8 mouse cellular contexts compared by ENCODE assay signal in genomic region chrX:145848937-145849783, GRCm38 (mm10).
DNase-seq lines count a peak whose midpoint lies in the region; ATAC-seq and TF ChIP-seq lines count a peak whose summit lies in the region.

No protein-coding gene starts in this region.

- no peak overlapping the region for H3K9ac ChIP-seq in MEL (ENCODE audit: control insufficient read depth, low read depth, low read length, poor library complexity, severe bottlenecking)
- H3K9ac ChIP-seq in hindbrain, embryonic 15.5 days, result no peak overlapping the region

- DNase-seq in adrenal gland, adult (ENCODE audit: inconsistent age in 2 of 2, low spot score in 1 of 2), result peak; percentile 17 to 42
- DNase-seq in adrenal gland, postnatal 4 days (ENCODE audit: low spot score in 2 of 2), result no peak
- peak; percentile 7 for DNase-seq in MEL (ENCODE audit: low read depth, low spot score)
- peak; percentile 36 to 57 for DNase-seq in left cerebral cortex, postnatal 10 days (ENCODE audit: extremely low spot score in 1 of 2, low spot score in 2 of 2)
- DNase-seq in right cerebral cortex, adult 2 months (ENCODE audit: low spot score in 2 of 2), result peak; percentile 2
- DNase-seq in thymus, adult 2 months, result no peak

- TF ChIP-seq EP300 in MEL (IDR thresholded peaks at IDR 0.05; ENCODE audit: low read depth in 1 of 2, low read length in 2 of 2), result no peak

- H3K27me3 ChIP-seq in MEL (ENCODE audit: control insufficient read depth in 1 of 2, insufficient read depth in 2 of 2, low read length in 2 of 2), result no peaks in the 10 kb centered on the region
- no peaks in the 10 kb centered on the region for H3K27me3 ChIP-seq in hindbrain, embryonic 15.5 days
- H3K27me3 ChIP-seq in thymus, adult 2 months (ENCODE audit: control insufficient read depth, insufficient read depth, low read length), result no peaks in the 10 kb centered on the region

- H3K9me3 ChIP-seq in MEL (replicated peaks; ENCODE audit: insufficient read depth, low read length), result no peaks in the 10 kb centered on the region
- no peaks in the 10 kb centered on the region for H3K9me3 ChIP-seq in hindbrain, embryonic 15.5 days

- TF ChIP-seq POLR2A in MEL (IDR thresholded peaks at IDR 0.05; ENCODE audit: control insufficient read depth in 1 of 2, insufficient read depth in 1 of 2, low read depth in 1 of 2, low read length in 2 of 2, poor library complexity in 1 of 2), result no peak
- no peak for TF ChIP-seq POLR2A in thymus, adult 2 months (IDR thresholded peaks at IDR 0.05; ENCODE audit: control insufficient read depth, extremely low read depth, insufficient read depth, low read length, poor library complexity)

- no peaks in the 10 kb centered on the region for H3K36me3 ChIP-seq in MEL (ENCODE audit: control insufficient read depth in 1 of 2, insufficient read depth in 2 of 2, low read length in 2 of 2)
- no peaks in the 10 kb centered on the region for H3K36me3 ChIP-seq in hindbrain, embryonic 15.5 days
- H3K36me3 ChIP-seq in thymus, adult 2 months (ENCODE audit: control insufficient read depth, insufficient read depth, low read length), result no peaks in the 10 kb centered on the region

- WGBS in hindbrain, embryonic 15.5 days, result 56% methylated on average over 13 of the region's 13 CpGs
- WGBS in thymus, adult 2 months, result 59% methylated on average over 13 of the region's 13 CpGs

- no peak for TF ChIP-seq CTCF in MEL (IDR thresholded peaks at IDR 0.05 in 2 of 3, conservative IDR thresholded peaks at IDR 0.05 in 1 of 3; ENCODE audit: control insufficient read depth in 1 of 3, insufficient read depth in 1 of 3, low read depth in 2 of 3, low read length in 3 of 3, poor library complexity in 1 of 3, severe bottlenecking in 1 of 3)
- TF ChIP-seq CTCF in thymus, adult 2 months (IDR thresholded peaks at IDR 0.05; ENCODE audit: borderline replicate concordance, control insufficient read depth, extremely low read depth, insufficient read depth, low read length, poor library complexity), result no peak

- H3K27ac ChIP-seq in MEL (ENCODE audit: control insufficient read depth, low read depth, low read length), result no peak overlapping the region
- no peak overlapping the region for H3K27ac ChIP-seq in hindbrain, embryonic 15.5 days (replicated peaks)
- no peak overlapping the region for H3K27ac ChIP-seq in thymus, adult 2 months (ENCODE audit: control insufficient read depth, insufficient read depth, low read length)

- H3K4me2 ChIP-seq in hindbrain, embryonic 15.5 days, result no peak overlapping the region

- peak; percentile 91 for ATAC-seq in common myeloid progenitor, adult 5-6 weeks (replicated peaks; ENCODE audit: low read depth, poor library complexity, severe bottlenecking)
- peak; percentile 96 for ATAC-seq in hindbrain, embryonic 15.5 days (ENCODE audit: low FRiP score, low read depth)

- intact Hi-C loops in left cerebral cortex, postnatal 10 days (cut with DNase I), result no loop called here

- H3K79me2 ChIP-seq in MEL (ENCODE audit: control insufficient read depth, insufficient read depth, low read length, poor library complexity), result no peaks in the 10 kb centered on the region

- no peaks in the 10 kb centered on the region for H3K4me1 ChIP-seq in MEL (ENCODE audit: control insufficient read depth in 1 of 2, insufficient read depth in 2 of 2, low read length in 2 of 2)
- no peaks in the 10 kb centered on the region for H3K4me1 ChIP-seq in hindbrain, embryonic 15.5 days (replicated peaks)
- H3K4me1 ChIP-seq in thymus, adult 2 months (replicated peaks; ENCODE audit: control insufficient read depth, insufficient read depth, low read length), result no peaks in the 10 kb centered on the region

- H3K4me3 ChIP-seq in MEL (ENCODE audit: control insufficient read depth in 1 of 2, insufficient read depth in 1 of 2, low read depth in 2 of 2, low read length in 2 of 2), result no peak overlapping the region
- H3K4me3 ChIP-seq in hindbrain, embryonic 15.5 days, result no peak overlapping the region
- no peak overlapping the region for H3K4me3 ChIP-seq in thymus, adult 2 months (ENCODE audit: control insufficient read depth, insufficient read depth, low read length)

- TF ChIP-seq RAD21 in MEL (IDR thresholded peaks at IDR 0.05; ENCODE audit: low read depth, low read length), result no peak

TF ChIP-seq in MEL, 35 proteins besides CTCF, POLR2A, EP300 and RAD21:
- TF ChIP-seq BHLHE40 (IDR thresholded peaks at IDR 0.05; ENCODE audit: borderline replicate concordance, low read depth, low read length) (no peak), POLR2AphosphoS2 (IDR thresholded peaks at IDR 0.05; ENCODE audit: low read length) (no peak), KAT2A (conservative IDR thresholded peaks at IDR 0.05; ENCODE audit: low read depth, low read length) (no peak), MYB (IDR thresholded peaks at IDR 0.05; ENCODE audit: low read depth, low read length) (no peak), SMC3 (IDR thresholded peaks at IDR 0.05; ENCODE audit: low read depth, low read length) (no peak)

Comparison
In these comparisons a context has a peak if more than half of its experiments do, and no peak if none do; other contexts are left out.
1. DNase-seq: peak in adrenal gland, adult (2 of 2), MEL (single experiment), left cerebral cortex, postnatal 10 days (2 of 2) and right cerebral cortex, adult 2 months (2 of 2); none in adrenal gland, postnatal 4 days (0 of 2) and thymus, adult 2 months (single experiment).